Mouse (Mus musculus): ENCODE data around the gene Myrf. TPM values are rescaled to one million over a fixed set of nuclear protein-coding genes. Genes with fewer than 3 reads are reported as not detected.

Gene Myrf
- total RNA-seq, 2 experiments from 2014 or later, result 0.26 to 0.39 TPM

- DNase-seq (ENCODE audit: low spot score in 2 of 2), result no peak
These were observed 26.6 kb downstream of the Myrf start for GRCm38 (mm10) chr19:10213796-10214471.

DNA sequence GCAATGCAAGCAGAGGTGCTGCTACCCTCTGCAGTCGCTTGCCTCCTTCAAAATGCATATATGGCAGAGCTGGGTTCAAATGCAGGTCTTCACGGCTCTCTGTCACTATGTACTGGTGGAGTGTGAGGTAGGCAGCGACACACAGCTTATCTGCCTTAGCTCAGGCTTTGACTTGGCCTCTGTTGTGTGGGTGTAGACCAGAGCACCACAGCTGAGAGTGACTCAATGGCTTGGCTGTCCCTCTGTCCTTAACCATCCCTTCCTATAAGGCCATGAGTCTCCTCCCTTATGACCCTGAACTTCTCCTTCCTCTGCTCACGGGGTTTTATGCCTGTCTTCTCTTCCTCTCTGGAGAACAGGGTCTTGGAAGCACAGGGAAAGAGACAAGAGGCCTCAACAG is 29.7 kb downstream of the Myrf start:
- DNase-seq (ENCODE audit: low spot score in 2 of 2), result no peak

DNA sequence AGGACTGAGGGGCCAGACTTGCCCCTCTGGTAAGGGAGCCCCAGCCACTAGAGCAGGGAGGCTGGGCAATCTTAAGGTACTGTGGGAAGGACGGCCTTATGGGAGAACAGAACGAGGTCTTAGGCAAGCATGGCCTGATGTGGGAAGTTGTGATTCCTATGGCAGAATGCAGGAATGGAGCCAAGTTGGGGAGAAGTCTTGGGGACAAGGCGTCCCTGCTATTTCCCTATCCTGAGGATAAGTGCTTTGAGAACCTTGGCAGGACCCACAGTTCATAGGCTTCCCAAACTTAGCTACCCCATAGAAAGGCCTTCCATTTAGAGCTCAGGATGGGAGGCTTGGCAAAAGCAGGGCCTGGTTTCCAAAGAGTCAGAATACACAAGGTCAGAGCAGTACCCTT is 31.7 kb downstream of the Myrf start:
- no peak for DNase-seq (ENCODE audit: low spot score in 2 of 2)

DNA sequence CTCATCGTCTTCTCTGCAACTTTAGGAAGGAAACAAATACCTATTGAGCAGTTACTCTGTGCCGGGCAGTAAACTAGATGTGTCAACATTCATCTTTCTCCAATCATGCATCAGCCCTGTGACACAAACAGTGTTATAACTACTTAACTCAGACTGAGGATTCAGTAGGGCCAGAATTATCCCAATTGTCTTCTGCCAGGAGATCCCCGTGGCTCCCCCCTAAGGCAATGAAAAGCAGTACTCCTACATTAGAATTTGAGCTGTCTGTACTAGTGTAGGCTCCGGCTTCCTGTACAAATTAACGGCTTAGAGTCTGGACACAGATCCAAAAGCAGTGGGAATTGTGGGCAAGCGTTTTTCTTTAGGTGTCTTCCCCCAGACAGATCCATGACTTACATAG is 35.5 kb downstream of the Myrf start:
- no peak for DNase-seq (ENCODE audit: low spot score in 2 of 2)

GRCm38 (mm10) chr19:10204616-10205001 is 35.9 kb downstream of the Myrf start:
- no peak for DNase-seq (ENCODE audit: low spot score in 2 of 2)

GRCm38 (mm10) chr19:10203848-10204615 is 36.5 kb downstream of the Myrf start, which contains the start of the genes Tmem258 and Fen1:
Gene Tmem258 (plus strand): TSS chr19:10204014.
Gene Fen1 (minus strand): TSS chr19:10204169.
- peak; percentile 72 to 90 for DNase-seq (ENCODE audit: low spot score in 2 of 2)

DNA sequence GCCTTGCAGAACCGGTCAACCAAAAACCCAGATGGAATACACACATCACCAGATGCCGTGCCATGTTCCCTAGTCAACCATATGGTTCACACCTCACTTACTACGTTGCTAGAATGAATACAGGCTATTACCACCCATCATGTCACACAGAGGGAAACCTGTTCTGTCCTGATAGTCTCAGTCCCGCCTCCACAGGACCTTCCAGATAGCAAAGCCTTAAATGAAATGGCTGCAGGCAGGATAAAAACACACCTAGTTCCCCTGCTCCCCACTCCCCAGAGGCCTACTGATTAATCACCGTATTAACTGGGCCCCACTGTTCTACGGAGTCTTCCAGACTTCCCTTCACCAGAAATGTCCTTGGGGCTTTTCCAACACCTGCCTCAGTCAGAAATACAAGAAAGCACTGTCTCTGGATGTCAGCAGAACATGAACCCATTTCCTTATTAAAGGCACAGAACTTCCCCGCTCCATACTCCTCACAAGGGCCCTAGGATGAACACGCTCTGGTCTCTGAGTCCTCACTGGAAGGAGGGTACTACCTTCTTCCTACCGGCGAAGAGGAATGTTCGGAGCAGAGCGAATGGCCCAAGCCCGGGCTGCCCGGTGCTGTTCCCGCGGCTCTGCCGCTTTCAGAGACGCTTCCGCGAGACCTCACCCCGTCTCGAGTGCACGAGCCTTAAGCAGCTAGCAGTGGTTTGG is 37.3 kb downstream of the Myrf start:
- DNase-seq (ENCODE audit: low spot score in 2 of 2), result no peak

- peak; percentile 71 to 83 for DNase-seq (ENCODE audit: low spot score in 2 of 2)
These were observed 41.8 kb downstream of the Myrf start for GRCm38 (mm10) chr19:10198723-10199122.

DNA sequence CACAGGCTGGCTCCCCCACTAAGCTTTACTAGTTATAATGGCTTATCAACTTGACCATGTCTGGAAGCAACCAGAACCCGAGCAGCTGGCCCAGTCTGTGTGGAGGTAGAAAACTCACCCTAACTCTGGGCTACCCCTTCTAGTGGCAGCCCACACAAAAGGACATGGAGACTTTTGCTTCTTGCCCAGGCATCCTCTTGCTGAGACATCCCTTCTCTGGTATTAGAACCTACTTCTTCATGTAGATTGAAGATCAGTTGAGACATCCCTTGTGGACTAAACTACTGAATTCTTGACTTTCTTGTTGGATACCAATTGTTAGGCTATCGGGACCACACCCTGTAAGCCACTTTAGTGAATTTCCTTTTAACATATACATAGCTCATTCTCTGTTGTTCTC is 42.3 kb downstream of the Myrf start:
- no peak for DNase-seq (ENCODE audit: low spot score in 2 of 2)

DNA sequence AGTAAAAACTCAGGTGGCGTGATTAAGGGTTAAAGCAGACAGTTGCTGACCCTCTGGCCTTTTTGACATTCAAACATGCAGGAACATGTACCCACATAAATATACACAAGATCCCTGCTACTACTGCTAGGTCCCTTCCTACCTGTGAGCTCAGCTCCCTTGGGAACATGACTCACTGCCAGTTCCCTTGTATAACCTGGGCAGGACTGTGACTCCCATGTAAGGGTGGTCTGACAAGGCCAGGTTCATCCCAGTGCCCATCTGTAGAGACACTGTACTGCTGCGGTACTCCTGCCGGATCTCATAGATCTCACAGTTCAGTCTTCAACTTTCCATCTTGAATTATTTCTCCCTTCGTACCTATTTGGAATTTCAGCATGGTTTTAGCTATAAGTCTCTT is 43.4 kb downstream of the Myrf start:
- DNase-seq (ENCODE audit: low spot score in 2 of 2), result no peak

GRCm38 (mm10) chr19:10195252-10195651 is 45.3 kb downstream of the Myrf start:
- no peak for DNase-seq (ENCODE audit: low spot score in 2 of 2)

- DNase-seq (ENCODE audit: low spot score in 2 of 2), result no peak
These were observed 46.2 kb downstream of the Myrf start for GRCm38 (mm10) chr19:10194337-10194736.

GRCm38 (mm10) chr19:10191326-10191725 is 49.2 kb downstream of the Myrf start:
- peak in 1 of 2 experiments; percentile 32 for DNase-seq (ENCODE audit: low spot score in 2 of 2)

DNA sequence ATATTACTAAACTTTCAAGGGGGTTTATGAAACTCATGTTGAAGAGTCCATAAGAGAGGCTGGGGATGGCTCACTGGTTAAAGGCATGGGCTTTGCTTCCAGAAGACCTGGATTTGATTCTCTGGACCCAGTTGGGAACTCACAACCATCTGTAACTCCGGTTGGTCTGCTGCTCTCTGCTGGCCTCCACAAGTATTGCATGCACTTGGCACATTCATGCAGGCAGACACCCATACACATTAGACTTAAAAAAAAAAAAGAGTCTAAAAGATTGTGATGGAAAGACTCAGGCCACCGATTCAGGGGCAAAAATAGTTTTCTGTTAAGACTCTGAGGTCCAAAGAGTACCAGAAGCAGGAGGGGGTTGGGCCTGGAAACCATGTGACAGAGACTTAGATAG is 49.8 kb downstream of the Myrf start:
- peak; percentile 62 to 72 for DNase-seq (ENCODE audit: low spot score in 2 of 2)

DNA sequence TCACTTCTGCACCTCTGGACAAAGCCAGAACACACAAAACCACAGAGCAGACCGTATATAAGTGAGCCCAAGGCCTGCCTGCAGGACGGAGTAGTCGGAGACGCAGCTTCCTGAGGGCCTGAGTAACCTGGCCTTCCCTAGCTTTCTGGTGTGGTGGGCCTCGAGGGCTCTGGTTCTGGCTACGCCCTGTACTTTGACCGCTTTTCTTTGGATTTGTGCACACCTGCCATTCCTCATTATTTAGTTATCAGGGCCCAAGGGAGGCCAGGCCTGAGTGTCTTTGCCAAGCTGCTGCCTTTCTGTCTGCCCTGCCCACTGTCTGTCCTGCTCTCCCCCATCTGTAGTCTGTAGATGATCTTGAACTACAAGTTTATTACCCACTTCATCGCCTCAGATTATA is 50.6 kb downstream of the Myrf start:
- no peak for DNase-seq (ENCODE audit: low spot score in 2 of 2)

DNA sequence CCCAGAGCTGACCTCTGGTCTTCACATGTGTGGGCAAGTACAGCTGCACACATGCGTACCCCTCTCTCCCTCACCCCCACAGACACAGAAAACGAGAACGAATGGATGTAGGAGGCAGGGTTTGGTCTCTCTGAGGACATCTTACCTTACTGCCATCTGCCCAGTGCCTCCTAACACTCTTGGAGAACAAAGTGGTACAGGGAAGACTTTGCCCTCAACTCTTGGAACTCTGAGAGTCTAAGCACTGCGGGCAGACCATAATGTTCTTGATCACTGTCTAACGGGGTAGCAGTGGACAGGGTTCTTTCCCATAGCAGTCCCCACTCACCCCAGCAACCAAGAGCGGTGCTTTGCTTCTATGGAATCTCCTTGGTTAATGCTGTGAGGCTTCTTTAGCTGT is 51.5 kb downstream of the Myrf start:
- no peak for DNase-seq (ENCODE audit: low spot score in 2 of 2)

DNA sequence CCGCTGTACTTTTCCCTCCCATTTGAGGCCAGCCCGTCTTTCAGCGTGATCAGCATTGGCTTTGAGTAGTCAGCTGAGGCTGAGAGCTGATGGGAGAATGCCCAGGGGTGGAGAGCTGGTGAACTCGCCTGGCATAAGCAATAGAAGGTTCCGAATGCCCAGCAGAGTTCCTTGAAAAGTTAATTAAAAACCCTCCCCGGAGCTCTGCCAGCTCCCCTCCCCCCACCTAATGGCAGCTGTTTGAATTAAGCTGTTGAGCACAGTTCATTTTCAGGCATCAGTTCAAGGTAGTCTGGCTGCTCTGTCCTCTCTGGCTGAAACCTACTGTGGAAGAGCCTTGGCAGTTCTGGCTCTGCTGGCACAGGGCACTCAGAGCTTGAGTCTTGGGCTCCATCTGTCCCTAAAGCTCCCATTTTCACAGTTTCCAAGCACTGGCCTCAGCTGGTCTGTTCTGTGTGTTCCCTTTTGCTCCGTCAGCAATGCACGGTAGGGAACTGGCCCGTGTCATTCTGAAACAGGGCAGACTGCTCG is 52.2 kb downstream of the Myrf start:
- peak in 1 of 2 experiments; percentile 55 for DNase-seq (ENCODE audit: low spot score in 2 of 2)

DNA sequence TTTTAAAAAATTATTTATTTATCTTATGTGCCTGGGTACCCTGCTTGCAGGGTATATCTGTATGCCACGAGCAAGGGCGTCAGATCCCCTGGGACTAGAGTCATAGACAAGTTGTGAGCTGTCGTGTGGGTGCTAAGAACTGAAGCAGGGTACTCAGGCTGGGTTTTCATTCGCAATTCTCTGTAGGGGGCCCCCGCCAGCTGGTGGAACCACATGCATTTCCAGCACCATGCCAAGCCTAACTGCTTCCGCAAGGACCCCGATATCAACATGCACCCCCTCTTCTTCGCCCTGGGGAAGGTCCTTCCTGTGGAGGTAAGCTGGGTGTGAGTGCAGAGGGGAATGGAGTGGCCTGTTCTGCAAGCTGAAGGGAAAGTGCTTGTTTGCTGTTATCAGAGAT is 54.0 kb downstream of the Myrf start:
- DNase-seq (ENCODE audit: low spot score in 2 of 2), result no peak

DNA sequence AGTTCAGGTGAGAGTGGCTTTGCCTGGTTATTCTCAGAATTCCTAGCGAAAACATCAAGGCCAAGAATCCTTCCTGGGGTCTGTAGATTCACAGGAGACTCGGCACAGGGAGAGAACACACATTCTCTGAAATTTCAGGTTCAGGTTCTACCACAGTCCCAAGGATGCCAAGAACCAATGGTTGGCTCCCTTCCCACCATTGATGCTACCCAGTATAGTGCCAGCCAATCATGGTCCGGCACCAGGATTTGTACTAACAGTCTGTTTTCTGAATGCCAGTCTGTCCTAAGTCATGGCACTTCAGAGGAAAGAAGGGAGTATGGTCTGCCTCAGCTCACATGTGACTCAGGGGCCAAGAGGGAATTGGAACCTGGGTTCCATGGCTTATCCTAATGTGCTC is 54.7 kb downstream of the Myrf start:
- DNase-seq (ENCODE audit: low spot score in 2 of 2), result no peak

GRCm38 (mm10) chr19:10184096-10184495 is 56.5 kb downstream of the Myrf start:
- peak in 1 of 2 experiments; percentile 56 for DNase-seq (ENCODE audit: low spot score in 2 of 2)

GRCm38 (mm10) chr19:10183299-10183983 is 57.1 kb downstream of the Myrf start:
- peak; percentile 33 to 72 for DNase-seq (ENCODE audit: low spot score in 2 of 2)
